Mouse (Mus musculus) hindbrain, embryonic 11.5 days (tissue): ENCODE measurements around the gene Sh2d2a. TPM values are rescaled to one million over a fixed set of nuclear protein-coding genes. Genes with fewer than 3 reads are reported as not detected.
"Not testable (repeated sequence)": the region's sequence is repeated elsewhere in the genome, so short reads cannot be mapped to it uniquely, and the experiment has no call there.

ENCODE experiments used
- ATAC-seq: fragments of 200-750 bp; cut with Nextera tagmentation; 2 replicates; pipeline ENCODE4 v1.8.0; 2017; ENCODE audit warnings: mild to moderate bottlenecking, moderate TSS enrichment, moderate library complexity; ENCODE audit not compliant: low FRiP score
- DNase-seq: peaks from one replicate; pipeline ENCODE4 v3.0.0-alpha.2; 2015; ENCODE audit warnings: low spot score
- H3K27ac ChIP-seq: fragments of 300-500 bp; sonication (generic); 2 replicates; pipeline ENCODE4 v1.5.1; 2014; ENCODE audit warnings: mild to moderate bottlenecking, low read depth, low read length
- H3K27me3 ChIP-seq: fragments of 300-500 bp; sonication (generic); 2 replicates; pipeline ENCODE4 v1.6.1; 2014; ENCODE audit warnings: mild to moderate bottlenecking, low read length, moderate library complexity, mixed read lengths; ENCODE audit not compliant: control insufficient read depth, insufficient read depth
- H3K36me3 ChIP-seq: fragments of 300-500 bp; sonication (generic); 2 replicates; pipeline ENCODE4 v1.6.1; 2014; ENCODE audit warnings: mild to moderate bottlenecking, low read length, moderate library complexity, mixed read lengths; ENCODE audit not compliant: control insufficient read depth, insufficient read depth
- H3K4me1 ChIP-seq: fragments of 300-500 bp; sonication (generic); replicated peaks from 2 replicates; pipeline ENCODE4 v1.6.1; 2014; ENCODE audit warnings: low read length, mixed read lengths; ENCODE audit not compliant: control insufficient read depth, insufficient read depth
- H3K4me2 ChIP-seq: fragments of 300-500 bp; sonication (generic); replicated peaks from 2 replicates; pipeline ENCODE4 v1.6.1; 2014; ENCODE audit warnings: mild to moderate bottlenecking, low read depth, low read length
- H3K4me3 ChIP-seq: fragments of 300-500 bp; sonication (generic); 2 replicates; pipeline ENCODE4 v1.5.1; 2014; ENCODE audit warnings: low read depth, low read length
- H3K9ac ChIP-seq: fragments of 300-500 bp; sonication (generic); 2 replicates; pipeline ENCODE4 v1.6.1; 2014; ENCODE audit warnings: low read depth, low read length
- H3K9me3 ChIP-seq: fragments of 300-500 bp; sonication (generic); 2 replicates; pipeline ENCODE4 v1.6.1; 2016; ENCODE audit warnings: low read length; ENCODE audit not compliant: control insufficient read depth
- WGBS: fragments of 180-500 bp; shearing (Covaris S2); extraction: QIAGEN DNeasy Blood & Tissue Kit; methylation state at CpG from one replicate; pipeline ENCODE4 v1.1.7; 2014; 5-methylcytosine and 5-hydroxymethylcytosine counted together
- polyA plus RNA-seq: library from polyadenylated mRNA; unstranded; fragments of >200 nt; fragmentation: Nextera tagmentation; extraction: Ambion mirVana; gene quantifications from 2 replicates; pipeline ENCODE4 v1.2.1, GENCODE M21; 2014

Sh2d2a gene
- polyA plus RNA-seq, 1 experiment from 2014 or later: not detected

- DNase-seq (no peak), ATAC-seq (no peak)
- H3K27me3 ChIP-seq: no peaks in the 10 kb centered on the region
- no peaks in the 10 kb centered on the region for H3K36me3 ChIP-seq
- H3K9ac ChIP-seq: no peak overlapping the region
- WGBS: 74% methylated on average over 3 of the region's 3 CpGs
- no peaks in the 10 kb centered on the region for H3K4me1 ChIP-seq
- no peaks in the 10 kb centered on the region for H3K9me3 ChIP-seq
- no peak overlapping the region for H3K4me2 ChIP-seq
- H3K27ac ChIP-seq: no peak overlapping the region
- no peak overlapping the region for H3K4me3 ChIP-seq
Observed at GRCm38 (mm10) chr3:87893367-87893905, 46.9 kb downstream of the Sh2d2a start.

GRCm38 (mm10) chr3:87899266-87899665 is 52.7 kb downstream of the Sh2d2a start:
- no peak overlapping the region for H3K27ac ChIP-seq
- ATAC-seq: no peak
- no peak for DNase-seq
- H3K9ac ChIP-seq: no peak overlapping the region
- no peak overlapping the region for H3K4me2 ChIP-seq
- no peaks in the 10 kb centered on the region for H3K4me1 ChIP-seq
- no peaks in the 10 kb centered on the region for H3K9me3 ChIP-seq
- no peaks in the 10 kb centered on the region for H3K36me3 ChIP-seq
- 74% methylated on average over 3 of the region's 3 CpGs for WGBS
- no peaks in the 10 kb centered on the region for H3K27me3 ChIP-seq
- no peak overlapping the region for H3K4me3 ChIP-seq

DNA sequence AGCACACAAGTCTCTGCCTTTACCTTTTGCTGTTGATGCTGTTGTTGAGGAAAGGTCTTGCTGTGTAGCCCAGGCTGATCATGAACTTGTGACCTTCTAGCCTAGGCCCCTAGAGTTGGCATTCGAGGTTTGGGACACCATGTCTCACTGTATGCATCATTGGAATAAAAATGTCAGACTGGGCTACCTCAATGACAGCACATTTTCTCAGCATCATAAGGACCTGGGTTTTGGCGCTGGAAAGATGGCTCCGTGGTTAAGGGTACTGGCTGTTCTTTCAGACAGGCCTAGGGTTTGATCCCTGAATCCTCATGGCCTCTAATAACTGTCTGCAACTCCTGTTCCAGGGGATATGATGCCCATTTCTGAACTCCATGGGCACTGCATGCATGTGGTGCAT is 53.2 kb downstream of the Sh2d2a start:
- Histone ChIP-seq H3K4me2 (no peak overlapping the region), H3K36me3 (no peaks in the 10 kb centered on the region), H3K27ac (no peak overlapping the region), H3K27me3 (no peaks in the 10 kb centered on the region), H3K4me3 (no peak overlapping the region), H3K4me1 (no peaks in the 10 kb centered on the region), H3K9me3 (no peaks in the 10 kb centered on the region), H3K9ac (no peak overlapping the region)
- no peak for DNase-seq
- no peak for ATAC-seq
- WGBS: 78% methylated on average over 3 of the region's 3 CpGs

DNA sequence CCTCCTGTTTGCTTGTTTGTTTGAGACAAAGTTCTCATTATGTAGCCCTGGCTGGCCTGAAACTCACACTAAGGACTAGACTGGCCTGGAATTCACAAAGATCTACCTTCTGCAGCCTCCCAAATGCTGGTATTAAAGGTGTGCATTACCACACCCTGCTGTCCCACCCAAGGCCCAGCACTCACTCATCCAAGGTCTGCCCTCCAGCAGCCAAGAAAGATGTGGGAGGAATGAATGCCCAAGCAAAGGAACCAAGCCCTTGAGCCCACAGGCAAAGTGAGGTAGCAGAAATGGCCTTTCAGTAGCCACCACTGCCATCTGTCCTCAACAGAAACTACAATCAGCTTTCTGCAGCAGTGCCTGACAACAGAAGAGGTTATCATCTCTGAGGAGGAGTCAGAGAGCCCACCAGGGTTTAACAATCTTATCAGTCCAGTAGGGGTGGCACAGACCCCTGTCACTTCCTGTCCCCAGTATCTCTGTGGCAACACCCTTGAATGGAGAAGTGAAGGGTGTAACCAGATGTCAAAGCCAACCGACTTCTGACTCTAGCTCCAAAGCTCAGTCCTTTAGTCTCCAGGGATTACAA is 54.6 kb downstream of the Sh2d2a start:
- DNase-seq: no peak
- no peak overlapping the region for H3K27ac ChIP-seq

GRCm38 (mm10) chr3:87901959-87902358 is 55.4 kb downstream of the Sh2d2a start:
- not testable (repeated sequence) for H3K9ac ChIP-seq, ATAC-seq, H3K9me3 ChIP-seq, H3K4me1 ChIP-seq, H3K4me2 ChIP-seq, H3K27me3 ChIP-seq, H3K4me3 ChIP-seq, H3K27ac ChIP-seq, H3K36me3 ChIP-seq, DNase-seq
- 91% methylated on average over 5 of the region's 6 CpGs for WGBS

More for the DNA sequence above, 54.6 kb downstream of the Sh2d2a start:
- WGBS: 52% methylated on average over 1 of the region's 1 CpGs
- no peak overlapping the region; the same call in 1 of the 2 replicates for H3K4me3 ChIP-seq
- no peak for ATAC-seq
- H3K36me3 ChIP-seq: no peaks in the 10 kb centered on the region
- no peak overlapping the region for H3K9ac ChIP-seq
- H3K9me3 ChIP-seq: no peaks in the 10 kb centered on the region
- no peak overlapping the region for H3K4me2 ChIP-seq
- no peaks in the 10 kb centered on the region for H3K4me1 ChIP-seq
- no peaks in the 10 kb centered on the region for H3K27me3 ChIP-seq

GRCm38 (mm10) chr3:87903821-87904220 is 57.3 kb downstream of the Sh2d2a start:
- no peak overlapping the region for H3K4me2 ChIP-seq
- H3K9me3 ChIP-seq: no peaks in the 10 kb centered on the region
- H3K36me3 ChIP-seq: no peaks in the 10 kb centered on the region
- H3K9ac ChIP-seq: no peak overlapping the region
- H3K4me3 ChIP-seq: no peak overlapping the region
- DNase-seq (no peak), ATAC-seq (no peak)
- peaks cover 5% of the 10 kb centered on the region for H3K4me1 ChIP-seq
- no peak overlapping the region for H3K27ac ChIP-seq
- no peaks in the 10 kb centered on the region for H3K27me3 ChIP-seq
- WGBS: 53% methylated on average over 5 of the region's 5 CpGs

Other genes starting within 250 kb of the Sh2d2a start
- 13.7 and 18.6 TPM in 2 replicates for gene Arhgef11, start 229.2 kb upstream of the Sh2d2a start, polyA plus RNA-seq
- 0.40 and 0.83 TPM in 2 replicates for gene Lrrc71, start 98.1 kb upstream of the Sh2d2a start, polyA plus RNA-seq
- gene Ntrk1, start 51.6 kb upstream of the Sh2d2a start, polyA plus RNA-seq: 6.7 and 8.5 TPM in 2 replicates
- 0.36 and 0.83 TPM in 2 replicates for gene Insrr, start 49.8 kb upstream of the Sh2d2a start, polyA plus RNA-seq
- gene Pear1, start 22.4 kb upstream of the Sh2d2a start, polyA plus RNA-seq: 8.6 and 10.1 TPM in 2 replicates
- 17.6 and 18.6 TPM in 2 replicates for gene Prcc, start 38.9 kb downstream of the Sh2d2a start, polyA plus RNA-seq
- gene Hdgf, start 59.6 kb downstream of the Sh2d2a start, polyA plus RNA-seq: 202 and 246 TPM in 2 replicates
- 78.4 and 83.6 TPM in 2 replicates for gene Mrpl24, start 72.8 kb downstream of the Sh2d2a start, polyA plus RNA-seq
- 42.5 and 55.2 TPM in 2 replicates for gene Isg20l2, start 83.6 kb downstream of the Sh2d2a start, polyA plus RNA-seq
- gene Rrnad1, start 84.0 kb downstream of the Sh2d2a start, polyA plus RNA-seq: 13.7 and 17.9 TPM in 2 replicates
- gene Crabp2, start 101.9 kb downstream of the Sh2d2a start, polyA plus RNA-seq: 738 and 794 TPM in 2 replicates
- 71.6 and 87.9 TPM in 2 replicates for gene Nes, start 124.3 kb downstream of the Sh2d2a start, polyA plus RNA-seq
- gene Bcan, start 153.5 kb downstream of the Sh2d2a start, polyA plus RNA-seq: 0.21 and 0.82 TPM in 2 replicates
- not detected in 2 replicates for gene Hapln2, start 180.8 kb downstream of the Sh2d2a start, polyA plus RNA-seq
- 34.4 and 37.4 TPM in 2 replicates for gene Gpatch4, start 196.4 kb downstream of the Sh2d2a start, polyA plus RNA-seq
- 133 and 138 TPM in 2 replicates for gene Naxe, start 211.7 kb downstream of the Sh2d2a start, polyA plus RNA-seq
- gene Ttc24, start 231.5 kb downstream of the Sh2d2a start, polyA plus RNA-seq: not detected in 2 replicates
- 10.5 and 13.5 TPM in 2 replicates for gene Iqgap3, start 235.2 kb downstream of the Sh2d2a start, polyA plus RNA-seq